Mouse (Mus musculus) midbrain, postnatal 0 days (tissue): ENCODE data around the gene Hoxb8. TPM values are rescaled to one million over a fixed set of nuclear protein-coding genes. Genes with fewer than 3 reads are reported as not detected.

ENCODE experiments used
- ATAC-seq: fragments of 200-750 bp; cut with Nextera tagmentation; 2 replicates; pipeline ENCODE4 v1.8.0; 2017; ENCODE audit warnings: moderate number of reproducible peaks, mild to moderate bottlenecking, moderate TSS enrichment, moderate library complexity; ENCODE audit not compliant: low FRiP score
- DNase-seq: peaks from one replicate; pipeline ENCODE4 v3.0.0-alpha.2; 2015; ENCODE audit warnings: low spot score
- H3K27ac ChIP-seq: fragments of 300-500 bp; sonication (generic); 2 replicates; pipeline ENCODE4 v1.5.1; 2014; ENCODE audit warnings: low read depth, mild to moderate bottlenecking, low read length, mixed read lengths
- H3K27me3 ChIP-seq: fragments of 300-500 bp; sonication (generic); 2 replicates; pipeline ENCODE4 v1.6.1; 2014; ENCODE audit warnings: low read length, control low read depth, mixed read lengths; ENCODE audit not compliant: insufficient read depth
- H3K36me3 ChIP-seq: fragments of 300-500 bp; sonication (generic); 2 replicates; pipeline ENCODE4 v1.6.1; 2014; ENCODE audit warnings: low read length, control low read depth, mixed read lengths; ENCODE audit not compliant: insufficient read depth
- H3K4me1 ChIP-seq: fragments of 300-500 bp; sonication (generic); 2 replicates; pipeline ENCODE4 v1.6.1; 2014; ENCODE audit warnings: mild to moderate bottlenecking, control low read depth, antibody characterized with exemption, low read length, mixed read lengths; ENCODE audit not compliant: insufficient read depth
- H3K4me2 ChIP-seq: fragments of 300-500 bp; sonication (generic); 2 replicates; pipeline ENCODE4 v1.6.1; 2014; ENCODE audit warnings: low read depth, mild to moderate bottlenecking, low read length, mixed read lengths; ENCODE audit not compliant: poor library complexity, severe bottlenecking
- H3K4me3 ChIP-seq: fragments of 300-500 bp; sonication (generic); 2 replicates; pipeline ENCODE4 v1.5.1; 2014; ENCODE audit warnings: low read depth, mild to moderate bottlenecking, low read length, moderate library complexity
- H3K9ac ChIP-seq: fragments of 300-500 bp; sonication (generic); replicated peaks from 2 replicates; pipeline ENCODE4 v1.6.1; 2014; ENCODE audit warnings: mild to moderate bottlenecking, low read length, moderate library complexity, mixed read lengths; ENCODE audit not compliant: poor library complexity, severe bottlenecking
- H3K9me3 ChIP-seq: fragments of 300-500 bp; sonication (generic); 2 replicates; pipeline ENCODE4 v1.6.1; 2016; ENCODE audit warnings: low read length, control low read depth
- CTCF ChIP-seq: IDR thresholded peaks from 2 replicates; pipeline ENCODE4 v1.5.1; 2016; ENCODE audit warnings: antibody characterized with exemption, mild to moderate bottlenecking
- WGBS: fragments of 180-500 bp; shearing (Covaris S2); extraction: QIAGEN DNeasy Blood & Tissue Kit; methylation state at CpG from one replicate; pipeline ENCODE4 v1.1.7; 2014; 5-methylcytosine and 5-hydroxymethylcytosine counted together
- polyA plus RNA-seq: library from polyadenylated mRNA; unstranded; fragments of >200 nt; fragmentation: Nextera tagmentation; extraction: Ambion mirVana; gene quantifications from 2 replicates; pipeline ENCODE4 v1.2.1, GENCODE M21; 2015
- total RNA-seq: library from RNA; depleted of rRNA; stranded (reverse); fragments of >200 nt; gene quantifications from 2 replicates; pipeline ENCODE4 v1.2.3, GENCODE M21; 2014

Hoxb8 gene
- total and polyA plus RNA-seq, 2 experiments from 2014 or later, result 3.4 TPM; not detected in 1

GRCm38 (mm10) chr11:96296997-96297396, 15.3 kb downstream of the Hoxb8 start:
- H3K4me2 ChIP-seq, result no peak overlapping the region
- no peak overlapping the region for H3K4me3 ChIP-seq
- TF ChIP-seq CTCF, result no peak

GRCm38 (mm10) chr11:96297428-96297827, 15.7 kb downstream of the Hoxb8 start:
- DNase-seq (no peak), ATAC-seq (no peak)
- Histone ChIP-seq H3K36me3 (no peaks in the 10 kb centered on the region), H3K27ac (no peak overlapping the region), H3K9ac (no peak overlapping the region), H3K4me2 (no peak overlapping the region), H3K4me3 (no peak overlapping the region), H3K4me1 (no peaks in the 10 kb centered on the region), H3K9me3 (no peaks in the 10 kb centered on the region), H3K27me3 (peaks cover 93% of the 10 kb centered on the region)
- TF ChIP-seq CTCF, result no peak
- 2% methylated on average over 3 of the region's 3 CpGs for WGBS

More at GRCm38 (mm10) chr11:96296997-96297396, 15.3 kb downstream of the Hoxb8 start:
- DNase-seq (no peak), ATAC-seq (no peak)
- Histone ChIP-seq H3K27me3 (peaks cover 93% of the 10 kb centered on the region), H3K36me3 (no peaks in the 10 kb centered on the region), H3K27ac (no peak overlapping the region), H3K9me3 (no peaks in the 10 kb centered on the region), H3K9ac (no peak overlapping the region), H3K4me1 (no peaks in the 10 kb centered on the region)
- 0% methylated on average over 2 of the region's 2 CpGs for WGBS

GRCm38 (mm10) chr11:96297968-96298635, 16.4 kb downstream of the Hoxb8 start:
- H3K36me3 ChIP-seq, result no peaks in the 10 kb centered on the region
- no peaks in the 10 kb centered on the region for H3K4me1 ChIP-seq
- no peak for ATAC-seq
- H3K4me2 ChIP-seq, result no peak overlapping the region
- no peak overlapping the region for H3K9ac ChIP-seq
- no peak overlapping the region for H3K4me3 ChIP-seq
- DNase-seq, result no peak
- TF ChIP-seq CTCF, result no peak
- H3K9me3 ChIP-seq, result no peaks in the 10 kb centered on the region
- 2% methylated on average over 11 of the region's 11 CpGs for WGBS
- peaks cover 93% of the 10 kb centered on the region for H3K27me3 ChIP-seq
- H3K27ac ChIP-seq, result no peak overlapping the region

- DNase-seq, result peak; percentile 36
- Histone ChIP-seq H3K9ac (no peak overlapping the region), H3K4me3 (no peak overlapping the region), H3K27me3 (peaks cover 94% of the 10 kb centered on the region), H3K4me1 (no peaks in the 10 kb centered on the region), H3K36me3 (no peaks in the 10 kb centered on the region), H3K4me2 (no peak overlapping the region), H3K9me3 (no peaks in the 10 kb centered on the region), H3K27ac (no peak overlapping the region)
- TF ChIP-seq CTCF, result no peak
- ATAC-seq, result no peak
- WGBS, result under 1% methylated on average over 66 of the region's 66 CpGs
Measured at GRCm38 (mm10) chr11:96298895-96299667, 17.4 kb downstream of the Hoxb8 start.

DNA sequence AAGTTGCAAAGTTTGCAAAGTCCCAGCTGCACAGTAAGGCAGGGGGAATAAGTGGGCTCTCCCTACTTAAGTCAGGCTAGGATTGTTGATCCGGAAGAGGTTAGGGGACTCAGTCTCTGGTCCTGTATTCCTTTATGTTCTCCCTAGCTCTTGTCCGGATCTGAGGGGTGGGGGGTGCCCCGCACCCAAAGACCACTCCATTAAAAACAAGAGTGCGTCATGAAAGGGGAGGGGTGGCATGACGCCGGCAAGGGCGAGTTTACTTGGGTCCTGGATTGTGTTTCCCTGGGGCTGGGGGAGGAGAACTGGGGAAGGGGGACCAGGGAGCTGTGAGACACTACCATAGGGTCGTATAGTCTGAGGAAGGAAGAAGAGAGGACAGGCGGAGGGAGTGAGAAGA, 18.1 kb downstream of the Hoxb8 start:
- ATAC-seq (no peak), DNase-seq (no peak)
- no peak overlapping the region for H3K4me2 ChIP-seq
- H3K4me3 ChIP-seq, result no peak overlapping the region
- TF ChIP-seq CTCF, result no peak
- H3K27me3 ChIP-seq, result peaks cover 94% of the 10 kb centered on the region
- H3K9me3 ChIP-seq, result no peaks in the 10 kb centered on the region
- no peak overlapping the region for H3K9ac ChIP-seq
- H3K4me1 ChIP-seq, result no peaks in the 10 kb centered on the region
- H3K27ac ChIP-seq, result no peak overlapping the region
- H3K36me3 ChIP-seq, result no peaks in the 10 kb centered on the region
- 2% methylated on average over 9 of the region's 9 CpGs for WGBS
